Mouse (Mus musculus) spleen, adult 2 months (tissue): Measurements from ENCODE around the gene Gm37240.

Experiments
- CTCF ChIP-seq: fragments of 200-500 bp; IDR thresholded peaks from 2 replicates; pipeline ENCODE4 v1.5.1; 2011; ENCODE audit warnings: mild to moderate bottlenecking, inconsistent platforms; ENCODE audit not compliant: insufficient read depth, insufficient read length, insufficient replicate concordance; ENCODE audit errors: extremely low read depth
- POLR2A ChIP-seq: fragments of 200-500 bp; IDR thresholded peaks from 2 replicates; pipeline ENCODE4 v1.6.1; 2011; ENCODE audit warnings: low read depth, low read length, inconsistent platforms

- TF ChIP-seq CTCF = no peak
- no peak for TF ChIP-seq POLR2A
These were observed 980.8 kb downstream of the Gm37240 start for GRCm38 (mm10) chr3:84906528-84906927.
